Mouse (Mus musculus): Measurements from ENCODE around the gene Cacnb1. TPM values are rescaled to one million over a fixed set of nuclear protein-coding genes. Genes with fewer than 3 reads are reported as not detected.

Cacnb1 gene
- polyA plus RNA-seq, 1 experiment from 2014 or later: 5.8 TPM

DNA sequence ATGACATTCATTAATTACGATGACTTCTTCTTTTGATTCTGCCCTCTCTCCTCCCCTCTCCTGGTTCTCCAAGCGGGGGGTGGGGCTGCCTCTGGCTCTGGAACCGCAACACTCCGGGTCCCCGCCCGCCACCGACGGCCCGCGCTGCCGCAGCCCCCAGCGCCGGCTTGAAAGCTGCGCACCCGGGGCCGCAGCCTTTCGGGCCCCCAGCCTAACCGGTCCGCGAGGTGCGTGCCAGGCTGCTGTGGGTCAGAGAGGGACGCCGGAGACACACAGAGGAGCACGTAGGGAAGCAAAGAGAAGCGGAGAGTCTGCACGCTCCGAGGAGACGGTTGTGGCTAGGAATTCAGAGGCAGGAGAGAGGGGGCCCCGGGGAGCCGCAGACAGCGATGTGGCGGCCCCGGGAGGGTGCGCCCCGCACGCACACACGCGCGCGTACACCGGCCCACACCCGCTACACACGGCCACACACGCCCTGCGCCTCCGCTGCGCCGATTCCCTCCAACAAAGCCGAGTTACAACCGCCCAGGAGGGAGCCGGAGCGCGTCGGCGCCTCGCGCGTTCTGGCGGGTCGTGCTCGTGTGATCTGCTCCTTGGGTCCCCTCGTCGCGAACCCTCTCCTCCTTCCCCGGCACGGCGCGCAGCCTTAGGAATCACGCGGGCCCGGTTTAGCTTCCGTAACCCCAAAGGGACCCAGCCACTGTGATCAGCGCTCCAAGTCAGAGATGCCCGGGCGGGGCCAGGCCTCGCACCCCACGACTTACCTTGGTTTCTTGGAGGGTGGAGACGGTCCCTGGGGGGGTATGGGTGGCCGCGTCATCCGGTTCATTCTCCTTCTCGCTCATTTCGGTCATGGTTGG lies 29.5 kb upstream of the Cacnb1 start:
- no peaks in the 10 kb centered on the region for H3K36me3 ChIP-seq
- 1% methylated on average over 78 of the region's 83 CpGs for WGBS
- no peak overlapping the region for H3K27ac ChIP-seq
- no peak for ATAC-seq (replicated peaks; ENCODE audit: insufficient number of reproducible peaks, insufficient read depth, low FRiP score, low read depth)
- peak overlapping the region; percentile 49 for H3K9ac ChIP-seq
- H3K4me1 ChIP-seq (replicated peaks): peaks cover 46% of the 10 kb centered on the region
- H3K4me2 ChIP-seq: peak overlapping the region; percentile 85
- peaks cover 67% of the 10 kb centered on the region for H3K27me3 ChIP-seq
- no peaks in the 10 kb centered on the region for H3K9me3 ChIP-seq (replicated peaks)
- H3K4me3 ChIP-seq: peak overlapping the region; percentile 54

DNA sequence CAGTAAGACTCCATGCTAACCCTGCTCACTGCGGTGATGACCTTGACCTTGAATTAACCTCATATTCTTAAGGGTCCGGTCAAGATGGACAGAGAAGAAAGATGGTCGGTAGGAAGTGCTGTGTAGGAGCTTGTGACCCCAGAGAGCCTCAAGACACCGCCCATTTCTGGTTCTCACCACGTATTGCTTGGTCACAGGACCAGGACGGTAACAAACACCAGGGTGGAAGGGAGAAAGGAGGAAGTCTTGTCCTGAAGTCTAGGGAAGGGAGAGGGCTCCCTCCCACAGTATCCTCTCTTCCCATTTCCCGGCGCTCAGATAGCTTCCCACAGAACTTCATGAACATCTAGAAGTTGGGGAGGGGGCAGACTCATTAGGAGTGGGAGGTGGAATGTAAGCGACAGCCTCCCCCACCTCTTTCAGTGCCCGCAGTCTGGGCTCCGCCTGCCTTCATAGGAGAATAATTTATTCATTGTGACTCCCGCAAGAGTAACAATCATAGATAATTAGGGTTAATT lies 28.8 kb upstream of the Cacnb1 start:
- Histone ChIP-seq H3K36me3 (no peaks in the 10 kb centered on the region), H3K4me3 (peak overlapping the region; percentile 54), H3K27me3 (peaks cover 68% of the 10 kb centered on the region), H3K9ac (peak overlapping the region; percentile 49; the same call in 1 of the 2 replicates), H3K4me2 (peak overlapping the region; percentile 85), H3K9me3 (replicated peaks) (no peaks in the 10 kb centered on the region), H3K27ac (no peak overlapping the region), H3K4me1 (replicated peaks) (peaks cover 41% of the 10 kb centered on the region)
- ATAC-seq (replicated peaks; ENCODE audit: insufficient number of reproducible peaks, insufficient read depth, low FRiP score, low read depth): no peak
- 9% methylated on average over 12 of the region's 12 CpGs for WGBS

DNA sequence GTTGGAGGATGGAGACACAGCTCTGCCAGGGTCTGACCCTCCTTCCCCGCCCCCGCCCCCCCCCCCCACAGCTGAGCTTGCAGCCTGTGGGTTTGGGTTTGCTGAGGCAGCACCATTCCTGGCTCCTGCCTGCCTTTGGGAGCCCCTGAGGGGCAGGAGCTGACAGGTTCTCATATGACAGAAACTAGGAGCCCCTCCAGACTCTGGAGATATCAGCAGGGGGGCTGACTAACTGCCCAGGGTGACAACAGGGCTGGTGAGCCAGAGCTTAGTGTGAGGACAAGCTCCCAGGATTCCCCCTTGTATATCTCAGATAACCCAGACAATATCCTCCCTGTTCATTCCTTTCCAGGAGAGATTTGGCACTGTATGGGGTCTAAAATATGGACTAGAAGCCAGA lies 28.1 kb upstream of the Cacnb1 start:
- peaks cover 67% of the 10 kb centered on the region for H3K27me3 ChIP-seq
- no peak overlapping the region for H3K27ac ChIP-seq
- no peak overlapping the region for H3K4me2 ChIP-seq
- H3K9ac ChIP-seq: no peak overlapping the region
- no peaks in the 10 kb centered on the region for H3K36me3 ChIP-seq
- H3K4me3 ChIP-seq: no peak overlapping the region
- H3K9me3 ChIP-seq (replicated peaks): no peaks in the 10 kb centered on the region
- WGBS: 19% methylated on average over 2 of the region's 2 CpGs
- ATAC-seq (replicated peaks; ENCODE audit: insufficient number of reproducible peaks, insufficient read depth, low FRiP score, low read depth): no peak
- H3K4me1 ChIP-seq (replicated peaks): peaks cover 41% of the 10 kb centered on the region

DNA sequence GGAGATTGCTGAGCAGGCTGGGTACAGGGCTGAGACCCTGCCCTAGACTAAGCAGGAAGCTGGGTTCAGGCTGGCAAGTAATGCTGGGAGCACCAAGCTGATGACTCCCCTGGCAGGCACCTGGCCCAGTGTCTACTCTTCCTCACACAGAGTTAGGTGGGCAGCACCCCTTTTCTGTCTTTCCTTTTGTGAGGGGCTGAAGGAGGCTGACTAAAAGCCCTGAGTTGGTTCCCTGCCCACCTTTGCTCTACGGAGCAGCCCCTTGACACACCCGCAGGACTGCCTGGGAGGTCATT lies 27.6 kb upstream of the Cacnb1 start:
- no peak for ATAC-seq (replicated peaks; ENCODE audit: insufficient number of reproducible peaks, insufficient read depth, low FRiP score, low read depth)
- H3K27me3 ChIP-seq: peaks cover 63% of the 10 kb centered on the region
- H3K36me3 ChIP-seq: no peaks in the 10 kb centered on the region

DNA sequence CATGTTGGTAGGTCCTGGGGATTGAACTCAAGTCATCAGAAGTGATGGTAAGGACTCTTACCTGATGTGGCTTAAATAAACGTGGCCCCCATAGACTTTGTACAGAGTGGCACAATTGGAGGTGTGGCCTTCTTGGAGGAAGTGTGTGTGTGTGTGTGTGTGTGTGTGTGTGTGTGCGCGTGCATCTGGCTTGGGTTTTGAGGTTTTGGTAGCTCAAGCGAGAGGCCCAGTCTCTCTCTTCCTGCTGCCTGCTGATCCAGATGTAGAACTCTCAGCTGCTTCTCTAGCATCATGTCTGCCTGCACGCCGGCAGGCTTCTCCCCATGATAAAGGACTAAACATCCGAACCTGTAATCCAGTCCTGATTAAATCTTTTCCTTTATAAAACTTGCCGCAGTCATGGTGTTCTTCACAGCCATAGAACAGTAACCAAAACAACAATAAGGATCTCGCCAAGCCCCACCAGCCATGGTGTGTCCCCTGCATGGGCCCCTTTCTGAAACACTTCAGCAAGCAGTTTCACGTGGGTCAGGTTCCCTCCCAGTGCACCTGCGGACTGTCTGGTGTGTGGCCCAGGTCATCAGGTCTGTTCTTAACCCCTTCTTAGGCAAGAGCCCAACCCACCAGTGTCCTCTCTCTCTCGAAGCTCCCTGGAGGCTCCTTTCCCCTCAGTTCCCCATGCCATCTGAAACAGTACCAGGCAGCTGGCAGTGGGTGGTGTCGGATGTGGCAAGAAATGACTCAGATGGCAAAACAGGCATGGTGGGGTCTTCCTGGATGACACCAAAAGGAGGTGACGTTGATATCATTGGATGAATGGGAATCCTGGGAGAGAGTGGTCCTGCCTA lies 27.1 kb upstream of the Cacnb1 start:
- Histone ChIP-seq H3K27me3 (peaks cover 57% of the 10 kb centered on the region), H3K36me3 (no peaks in the 10 kb centered on the region), H3K4me2 (no peak overlapping the region)

More for the DNA sequence above, 27.6 kb upstream of the Cacnb1 start:
- H3K27ac ChIP-seq: no peak overlapping the region
- 23% methylated on average over 2 of the region's 2 CpGs for WGBS
- no peak overlapping the region for H3K4me3 ChIP-seq
- H3K9me3 ChIP-seq (replicated peaks): no peaks in the 10 kb centered on the region
- peaks cover 41% of the 10 kb centered on the region for H3K4me1 ChIP-seq (replicated peaks)
- no peak overlapping the region for H3K4me2 ChIP-seq
- H3K9ac ChIP-seq: no peak overlapping the region

DNA sequence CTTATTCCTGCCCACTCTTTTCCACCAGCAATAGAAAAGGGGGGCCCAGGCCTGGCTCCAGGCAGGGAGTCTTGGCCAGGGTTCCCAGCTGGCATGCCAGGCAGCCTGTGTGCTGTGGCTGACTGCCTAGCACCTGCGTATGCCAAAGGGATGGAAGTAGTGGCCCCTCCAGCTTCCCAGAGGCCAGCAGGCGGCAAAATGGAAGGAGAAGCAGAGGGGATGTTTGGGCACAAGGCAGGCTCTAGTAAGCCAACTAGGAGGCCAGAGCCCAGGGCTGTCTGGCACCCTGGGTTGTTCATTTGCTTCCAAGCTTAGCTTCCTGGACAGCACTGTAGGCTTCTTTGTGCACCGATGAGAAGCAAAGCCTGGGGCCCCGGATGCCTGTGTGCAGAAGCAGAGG lies 24.9 kb upstream of the Cacnb1 start:
- H3K36me3 ChIP-seq: no peaks in the 10 kb centered on the region
- WGBS: 66% methylated on average over 4 of the region's 4 CpGs
- H3K27ac ChIP-seq: no peak overlapping the region
- H3K4me3 ChIP-seq: no peak overlapping the region
- H3K9me3 ChIP-seq (replicated peaks): no peaks in the 10 kb centered on the region
- no peak for ATAC-seq (replicated peaks; ENCODE audit: insufficient number of reproducible peaks, insufficient read depth, low FRiP score, low read depth)
- H3K4me1 ChIP-seq (replicated peaks): peaks cover 31% of the 10 kb centered on the region
- peaks cover 39% of the 10 kb centered on the region for H3K27me3 ChIP-seq
- no peak overlapping the region for H3K4me2 ChIP-seq
- H3K9ac ChIP-seq: no peak overlapping the region

More for the DNA sequence above, 27.1 kb upstream of the Cacnb1 start:
- no peak overlapping the region for H3K27ac ChIP-seq
- H3K4me1 ChIP-seq (replicated peaks): peaks cover 41% of the 10 kb centered on the region
- H3K4me3 ChIP-seq: no peak overlapping the region
- H3K9me3 ChIP-seq (replicated peaks): no peaks in the 10 kb centered on the region
- 66% methylated on average over 14 of the region's 14 CpGs for WGBS
- H3K9ac ChIP-seq: no peak overlapping the region
- no peak for ATAC-seq (replicated peaks; ENCODE audit: insufficient number of reproducible peaks, insufficient read depth, low FRiP score, low read depth)

DNA sequence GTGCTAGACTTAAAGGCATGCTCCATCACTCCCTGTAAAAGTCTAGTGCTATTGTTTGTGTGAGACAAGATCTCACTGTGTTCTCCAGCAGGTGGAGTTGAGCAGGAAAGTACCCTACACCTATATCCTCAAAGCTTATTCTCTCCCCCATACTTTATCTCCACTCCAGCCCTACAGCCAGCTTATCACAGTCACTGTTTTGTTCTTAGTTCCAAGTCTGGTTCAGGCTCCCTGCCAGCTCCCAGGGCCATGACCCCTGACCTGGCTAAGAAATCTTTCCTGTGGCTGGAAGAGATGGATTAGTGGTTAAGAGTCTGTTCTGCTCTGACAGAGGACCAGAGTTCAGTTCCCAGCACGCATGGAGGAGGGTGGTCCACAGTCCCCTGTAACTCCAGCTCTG lies 23.6 kb upstream of the Cacnb1 start:
- Histone ChIP-seq H3K4me1 (replicated peaks) (peaks cover 18% of the 10 kb centered on the region), H3K4me2 (no peak overlapping the region), H3K27me3 (peaks cover 26% of the 10 kb centered on the region), H3K27ac (no peak overlapping the region), H3K36me3 (no peaks in the 10 kb centered on the region), H3K9ac (no peak overlapping the region), H3K9me3 (replicated peaks) (no peaks in the 10 kb centered on the region), H3K4me3 (no peak overlapping the region)
- WGBS: 64% methylated on average over 1 of the region's 1 CpGs
- ATAC-seq (replicated peaks; ENCODE audit: insufficient number of reproducible peaks, insufficient read depth, low FRiP score, low read depth): no peak

DNA sequence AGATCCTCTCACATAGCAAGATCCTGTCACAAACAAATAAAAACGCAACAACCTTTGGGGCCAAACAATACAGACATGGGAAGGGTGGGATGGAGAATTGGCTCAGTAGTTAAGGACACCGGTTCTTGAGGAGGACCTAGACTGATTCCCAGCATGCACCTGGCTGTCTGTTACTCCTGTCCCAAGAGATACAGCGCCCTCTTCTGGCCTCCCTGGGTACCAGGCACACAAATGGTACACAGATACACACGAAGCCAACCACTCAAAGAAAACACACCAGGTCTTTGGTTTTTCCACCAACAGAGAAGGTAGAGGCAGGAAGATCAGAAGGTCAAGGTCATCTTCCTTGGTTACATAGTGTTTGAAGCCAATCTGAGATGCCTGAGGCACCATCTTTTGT lies 22.8 kb upstream of the Cacnb1 start:
- Histone ChIP-seq H3K36me3 (no peaks in the 10 kb centered on the region), H3K27ac (no peak overlapping the region), H3K27me3 (peaks cover 21% of the 10 kb centered on the region; the same call in 1 of the 2 replicates), H3K9me3 (replicated peaks) (no peaks in the 10 kb centered on the region), H3K9ac (no peak overlapping the region), H3K4me1 (replicated peaks) (peaks cover 10% of the 10 kb centered on the region; the same call in 1 of the 2 replicates), H3K4me2 (no peak overlapping the region), H3K4me3 (no peak overlapping the region)
- WGBS: 74% methylated on average over 4 of the region's 4 CpGs
- no peak for ATAC-seq (replicated peaks; ENCODE audit: insufficient number of reproducible peaks, insufficient read depth, low FRiP score, low read depth)

DNA sequence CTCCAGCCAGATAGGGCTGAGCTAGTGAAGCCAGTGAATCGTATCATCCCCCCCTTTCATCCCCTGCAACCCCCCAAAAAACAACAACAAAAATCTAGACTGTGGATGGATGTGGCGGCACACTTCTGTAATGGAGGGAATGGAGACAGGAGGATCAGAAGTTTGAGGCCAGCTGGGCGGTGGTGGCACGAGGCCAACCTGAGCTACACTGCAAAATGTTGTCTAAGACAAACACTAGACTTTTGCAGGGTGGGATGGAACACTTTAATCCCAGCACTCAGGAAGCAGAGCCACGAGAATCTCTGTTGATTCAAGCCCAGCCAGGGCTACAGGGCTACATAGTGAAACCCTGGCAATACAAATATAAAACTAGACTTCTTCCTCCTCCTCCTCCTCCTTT lies 21.2 kb upstream of the Cacnb1 start:
- Histone ChIP-seq H3K27me3 (peaks cover 11% of the 10 kb centered on the region; the same call in 1 of the 2 replicates), H3K4me3 (no peak overlapping the region), H3K9me3 (replicated peaks) (no peaks in the 10 kb centered on the region), H3K4me2 (no peak overlapping the region), H3K9ac (no peak overlapping the region), H3K36me3 (no peaks in the 10 kb centered on the region), H3K27ac (no peak overlapping the region), H3K4me1 (replicated peaks) (peaks cover 5% of the 10 kb centered on the region; the same call in 1 of the 2 replicates)
- ATAC-seq (replicated peaks; ENCODE audit: insufficient number of reproducible peaks, insufficient read depth, low FRiP score, low read depth): no peak
- WGBS: 53% methylated on average over 5 of the region's 5 CpGs

DNA sequence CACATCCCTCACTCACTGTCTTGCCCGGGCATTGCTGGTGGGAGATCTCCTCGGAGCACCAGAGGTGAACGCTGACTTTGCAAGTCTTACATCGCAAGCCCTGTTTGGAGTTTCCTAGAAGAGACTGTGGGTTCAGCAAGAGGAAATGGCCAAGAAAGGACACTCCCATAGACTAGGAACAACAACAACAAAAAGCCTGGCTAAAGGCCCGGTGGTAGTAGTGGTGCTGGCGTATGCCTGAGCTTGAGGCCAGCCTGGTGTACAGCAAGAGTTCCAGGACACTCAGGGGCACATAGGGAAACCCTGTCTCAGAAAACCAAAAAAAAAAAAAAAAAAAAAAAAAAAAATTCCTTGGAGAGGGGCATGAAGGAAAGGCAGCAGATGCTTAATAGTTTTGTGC lies 19.9 kb upstream of the Cacnb1 start:
- H3K4me1 ChIP-seq (replicated peaks): peaks cover 2% of the 10 kb centered on the region; the same call in 1 of the 2 replicates
- no peak overlapping the region for H3K9ac ChIP-seq
- no peak overlapping the region for H3K27ac ChIP-seq
- H3K27me3 ChIP-seq: peaks cover 9% of the 10 kb centered on the region; the same call in 1 of the 2 replicates
- H3K4me2 ChIP-seq: no peak overlapping the region
- WGBS: 54% methylated on average over 6 of the region's 6 CpGs
- no peak overlapping the region for H3K4me3 ChIP-seq
- no peaks in the 10 kb centered on the region for H3K36me3 ChIP-seq
- no peaks in the 10 kb centered on the region for H3K9me3 ChIP-seq (replicated peaks)
- ATAC-seq (replicated peaks; ENCODE audit: insufficient number of reproducible peaks, insufficient read depth, low FRiP score, low read depth): no peak

DNA sequence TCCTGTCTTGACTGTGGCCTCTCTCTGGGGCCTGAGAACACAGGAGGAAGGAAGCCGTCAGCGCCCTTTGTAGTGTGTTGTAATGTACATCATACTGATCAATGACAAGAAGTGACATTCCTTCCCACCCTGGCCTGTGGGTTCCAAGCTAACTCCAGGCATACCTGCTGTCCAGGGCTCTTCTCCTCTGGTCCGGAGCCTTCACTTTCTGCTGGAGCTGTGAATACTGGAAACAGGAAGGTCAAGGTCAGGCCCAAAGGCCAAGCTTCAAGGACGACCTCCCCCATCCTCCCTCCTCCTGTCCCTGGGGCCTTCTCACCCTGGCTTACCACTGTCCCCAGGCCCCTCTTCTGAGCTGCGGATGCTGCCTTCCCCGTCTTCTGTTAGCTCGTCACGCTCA lies 18.1 kb upstream of the Cacnb1 start:
- H3K4me3 ChIP-seq: no peak overlapping the region
- peaks cover 7% of the 10 kb centered on the region for H3K4me1 ChIP-seq (replicated peaks)
- no peak overlapping the region for H3K27ac ChIP-seq
- H3K9me3 ChIP-seq (replicated peaks): no peaks in the 10 kb centered on the region
- H3K27me3 ChIP-seq: peaks cover 14% of the 10 kb centered on the region
- ATAC-seq (replicated peaks; ENCODE audit: insufficient number of reproducible peaks, insufficient read depth, low FRiP score, low read depth): no peak
- WGBS: 76% methylated on average over 8 of the region's 8 CpGs
- no peaks in the 10 kb centered on the region for H3K36me3 ChIP-seq
- no peak overlapping the region for H3K4me2 ChIP-seq
- H3K9ac ChIP-seq: no peak overlapping the region
